In genomic region chr11:48815851-48816250, GRCm38 (mm10) we compare ENCODE assay signal across 8 mouse cellular contexts. TPM values are rescaled to one million over a fixed set of nuclear protein-coding genes. Genes with fewer than 3 reads are reported as not detected.
DNase-seq lines count a peak whose midpoint lies in the region; ATAC-seq and TF ChIP-seq lines count a peak whose summit lies in the region.

No protein-coding gene starts in this region.

- H3K4me1 ChIP-seq in heart, embryonic 13.5 days = peaks cover 28% of the 10 kb centered on the region
- H3K4me1 ChIP-seq in G1E (ENCODE audit: insufficient read depth, low read depth, low read length) = peaks cover 73% of the 10 kb centered on the region
- peaks cover 12% of the 10 kb centered on the region; the same call in 1 of the 2 replicates for H3K4me1 ChIP-seq in forebrain, postnatal 0 days (ENCODE audit: insufficient read depth)

- no peak for ATAC-seq in heart, embryonic 13.5 days (ENCODE audit: extremely low read depth, insufficient number of reproducible peaks, low FRiP score, low TSS enrichment)
- ATAC-seq in G1E (ENCODE audit: extremely low read depth, insufficient number of reproducible peaks, low FRiP score, poor library complexity, severe bottlenecking) = no peak
- ATAC-seq in forebrain, postnatal 0 days = no peak
- no peak for ATAC-seq in megakaryocyte progenitor cell, adult 5-6 weeks (replicated peaks; ENCODE audit: poor library complexity)

- DNase-seq in heart, postnatal 36 days = no peak
- DNase-seq in G1E (ENCODE audit: low spot score) = no peak
- no peak for DNase-seq in forebrain, postnatal 0 days
- no peak for DNase-seq in spleen, postnatal 10 days (ENCODE audit: low spot score in 2 of 2)
- DNase-seq in embryo, embryonic 11 days = no peak

- intact Hi-C loops in heart, postnatal 36 days (cut with DNase I) = loop anchor here (1.0 kb wide), 1 partner anchor 16 kb away; the partner anchor contains the start of gene Rack1

- peaks cover 45% of the 10 kb centered on the region for H3K79me2 ChIP-seq in macrophage (ENCODE audit: inconsistent target)

- H3K27me3 ChIP-seq in heart, embryonic 13.5 days (replicated peaks) = no peaks in the 10 kb centered on the region
- H3K27me3 ChIP-seq in G1E (ENCODE audit: insufficient read depth, low read length) = no peaks in the 10 kb centered on the region
- H3K27me3 ChIP-seq in forebrain, postnatal 0 days (ENCODE audit: insufficient read depth, low read length) = no peaks in the 10 kb centered on the region

- 74% methylated on average over 16 of the region's 16 CpGs for WGBS in heart, embryonic 13.5 days
- WGBS in forebrain, postnatal 0 days = 78% methylated on average over 16 of the region's 16 CpGs
- 55% methylated on average over 13 of the region's 16 CpGs for WGBS in macrophage (ENCODE audit: missing documents)

- peaks cover 48% of the 10 kb centered on the region for H3K36me3 ChIP-seq in heart, embryonic 13.5 days
- H3K36me3 ChIP-seq in G1E (replicated peaks) (peaks cover 52% of the 10 kb centered on the region), macrophage (ENCODE audit: inconsistent target) (peaks cover 10% of the 10 kb centered on the region)
- H3K36me3 ChIP-seq in forebrain, postnatal 0 days (ENCODE audit: insufficient read depth) = peaks cover 29% of the 10 kb centered on the region

- H3K27ac ChIP-seq in heart, embryonic 13.5 days (replicated peaks) = 0 out of 2 replicates have a peak overlapping the region, but pooled peaks have one; percentile 99
- 0 out of 2 replicates have a peak overlapping the region, but pooled peaks have one; percentile 93 for H3K27ac ChIP-seq in forebrain, postnatal 0 days (ENCODE audit: low read depth, low read length)
- peak overlapping the region; percentile 86 for H3K27ac ChIP-seq in macrophage

- peak overlapping the region; percentile 80 for H3K4me3 ChIP-seq in heart, embryonic 13.5 days
- H3K4me3 ChIP-seq in G1E (ENCODE audit: low read depth, low read length) = peak overlapping the region; percentile 99
- peak overlapping the region; percentile 88 for H3K4me3 ChIP-seq in forebrain, postnatal 0 days (ENCODE audit: low read depth, low read length)
- peak overlapping the region; percentile 67 for H3K4me3 ChIP-seq in macrophage (ENCODE audit: inconsistent target)

- H3K9me3 ChIP-seq in heart, embryonic 13.5 days = no peaks in the 10 kb centered on the region
- no peaks in the 10 kb centered on the region for H3K9me3 ChIP-seq in G1E (replicated peaks)
- no peaks in the 10 kb centered on the region for H3K9me3 ChIP-seq in forebrain, postnatal 0 days (ENCODE audit: low read length)

- no peak for TF ChIP-seq CTCF in G1E (IDR thresholded peaks at IDR 0.05; ENCODE audit: low read depth, low read length)
- TF ChIP-seq CTCF in forebrain, postnatal 0 days (IDR thresholded peaks at IDR 0.05; ENCODE audit: low read depth) = no peak

- H3K9ac ChIP-seq in heart, embryonic 13.5 days = peak overlapping the region; percentile 96
- H3K9ac ChIP-seq in forebrain, postnatal 0 days = peak overlapping the region; percentile 75

- H3K4me2 ChIP-seq in heart, embryonic 13.5 days = peak overlapping the region; percentile 94
- peak overlapping the region; percentile 86 for H3K4me2 ChIP-seq in forebrain, postnatal 0 days (ENCODE audit: low read depth)

RNA-seq across cellular contexts. Expression of gene Trim41, which starts 1.3 kb away (rescaled TPM):
- polyA plus RNA-seq in heart, embryonic 13.5 days (2015; fragmentation: Nextera tagmentation; extraction: Ambion mirVana) = 3.2 TPM in 2 replicates
- total RNA-seq in heart, postnatal 36 days (2021) = 10 to 100 TPM; 21.0 to 22.7 TPM
- total RNA-seq in G1E (2014; fragmentation: Nextera tagmentation) (13.8 and 20.2 TPM in 2 replicates), G1E (2017) (55.5 and 56.5 TPM in 2 replicates)
- polyA plus RNA-seq in G1E (2012) (50.4 and 56.6 TPM in 2 replicates), macrophage (2018) (40.1 to 48.8 TPM (median 47.2 TPM) in 3 replicates)
- total RNA-seq in forebrain, postnatal 0 days (2014; rRNA removed) = 42.2 and 47.1 TPM in 2 replicates
- 4.4 TPM in 2 replicates for polyA plus RNA-seq in forebrain, postnatal 0 days (2015; fragmentation: Nextera tagmentation; extraction: Ambion mirVana)
- total RNA-seq in macrophage (2018; cell fraction: chromatin; rRNA removed) = 100 to 1,000 TPM in 17 of 26 experiments, 10 to 100 TPM in 9; 20.6 to 250 (median 130) TPM
- 10 to 100 TPM; 16.9 to 87.7 (median 65.3) TPM for total RNA-seq in macrophage (2018; cell fraction: cytosol; rRNA removed)
- total RNA-seq in macrophage (2018; cell fraction: nucleus; rRNA removed) = 100 to 1,000 TPM in 10 of 26 experiments, 10 to 100 TPM in 16; 25.6 to 136 (median 96.6) TPM
- total RNA-seq in megakaryocyte progenitor cell, adult 5-6 weeks (2015) = 11.7 and 12.6 TPM in 2 replicates
- total RNA-seq in megakaryocyte progenitor cell, adult 5-6 weeks (2017) = 63.3 and 72.7 TPM in 2 replicates

RNA-seq across cellular contexts. Expression of gene Trim7, which starts 10.1 kb away (rescaled TPM):
- polyA plus RNA-seq in heart, embryonic 13.5 days (2015; fragmentation: Nextera tagmentation; extraction: Ambion mirVana) = 0.56 and 0.88 TPM in 2 replicates
- total RNA-seq in heart, postnatal 36 days (2021) = 10 to 100 TPM; 17.8 to 26.2 TPM
- 1.2 and 4.0 TPM in 2 replicates for total RNA-seq in G1E (2014; fragmentation: Nextera tagmentation)
- total RNA-seq in G1E (2017) = 2.3 and 3.0 TPM in 2 replicates
- 0.59 and 0.67 TPM in 2 replicates for polyA plus RNA-seq in G1E (2012)
- total RNA-seq in forebrain, postnatal 0 days (2014; rRNA removed) = 5.6 and 9.5 TPM in 2 replicates
- polyA plus RNA-seq in forebrain, postnatal 0 days (2015; fragmentation: Nextera tagmentation; extraction: Ambion mirVana) = 1.9 and 2.5 TPM in 2 replicates
- 10 to 100 TPM in 12 of 26 experiments, 1 to 10 TPM in 14; 2.1 to 26.6 (median 9.3) TPM for total RNA-seq in macrophage (2018; cell fraction: chromatin; rRNA removed)
- 1 to 10 TPM in 20 of 26 experiments, under 1 TPM in 6; 0.29 to 2.5 (median 1.3) TPM for total RNA-seq in macrophage (2018; cell fraction: cytosol; rRNA removed)
- 10 to 100 TPM in 3 of 26 experiments, 1 to 10 TPM in 23; 1.7 to 11.6 (median 5.5) TPM for total RNA-seq in macrophage (2018; cell fraction: nucleus; rRNA removed)
- polyA plus RNA-seq in macrophage (2018) = 1.1 to 1.4 TPM (median 1.2 TPM) in 3 replicates
- 0.12 and 0.32 TPM in 2 replicates for total RNA-seq in megakaryocyte progenitor cell, adult 5-6 weeks (2015)
- total RNA-seq in megakaryocyte progenitor cell, adult 5-6 weeks (2017) = 0.51 and 3.5 TPM in 2 replicates

RNA-seq across cellular contexts. Expression of gene Gm12184, which starts 10.6 kb away (rescaled TPM):
- 0.53 and 1.2 TPM in 2 replicates for polyA plus RNA-seq in heart, embryonic 13.5 days (2015; fragmentation: Nextera tagmentation; extraction: Ambion mirVana)
- total RNA-seq in heart, postnatal 36 days (2021) = 1 to 10 TPM; 3.5 to 3.9 TPM
- total RNA-seq in G1E (2014; fragmentation: Nextera tagmentation) (22.1 and 22.5 TPM in 2 replicates), G1E (2017) (15.3 and 16.3 TPM in 2 replicates)
- polyA plus RNA-seq in G1E (2012) (47.2 and 49.5 TPM in 2 replicates), macrophage (2018) (0.75 to 2.7 TPM (median 1.7 TPM) in 3 replicates)
- total RNA-seq in forebrain, postnatal 0 days (2014; rRNA removed) = 8.0 and 9.3 TPM in 2 replicates
- polyA plus RNA-seq in forebrain, postnatal 0 days (2015; fragmentation: Nextera tagmentation; extraction: Ambion mirVana) = 3.7 and 5.0 TPM in 2 replicates
- total RNA-seq in macrophage (2018; cell fraction: chromatin; rRNA removed) = 1 to 10 TPM in 4 of 26 experiments, under 1 TPM in 1, not detected in 21; 0.98 to 1.4 (median 1.3) TPM
- 1 to 10 TPM in 21 of 26 experiments, under 1 TPM in 5; 0.47 to 2.3 (median 1.5) TPM for total RNA-seq in macrophage (2018; cell fraction: cytosol; rRNA removed)
- total RNA-seq in macrophage (2018; cell fraction: nucleus; rRNA removed) = 1 to 10 TPM in 3 of 26 experiments, under 1 TPM in 10, not detected in 13; 0.40 to 5.6 (median 0.67) TPM
- total RNA-seq in megakaryocyte progenitor cell, adult 5-6 weeks (2015) = 4.6 and 6.8 TPM in 2 replicates
- 14.6 and 22.1 TPM in 2 replicates for total RNA-seq in megakaryocyte progenitor cell, adult 5-6 weeks (2017)

RNA-seq across cellular contexts. Expression of gene Rack1, which starts 15.7 kb away (rescaled TPM):
- polyA plus RNA-seq in heart, embryonic 13.5 days (2015; fragmentation: Nextera tagmentation; extraction: Ambion mirVana) = 444 and 458 TPM in 2 replicates
- total RNA-seq in heart, postnatal 36 days (2021) = 100 to 1,000 TPM; 385 to 411 TPM
- 2,186 and 2,188 TPM in 2 replicates for total RNA-seq in G1E (2014; fragmentation: Nextera tagmentation)
- total RNA-seq in G1E (2017) = 1,964 and 2,298 TPM in 2 replicates
- polyA plus RNA-seq in G1E (2012) = 2,955 and 7,700 TPM in 2 replicates
- 1,021 and 1,323 TPM in 2 replicates for total RNA-seq in forebrain, postnatal 0 days (2014; rRNA removed)
- 368 and 466 TPM in 2 replicates for polyA plus RNA-seq in forebrain, postnatal 0 days (2015; fragmentation: Nextera tagmentation; extraction: Ambion mirVana)
- total RNA-seq in macrophage (2018; cell fraction: chromatin; rRNA removed) = 100 to 1,000 TPM in 23 of 26 experiments, 10 to 100 TPM in 3; 65.6 to 268 (median 152) TPM
- total RNA-seq in macrophage (2018; cell fraction: cytosol; rRNA removed) = 100 to 1,000 TPM; 274 to 584 (median 379) TPM
- total RNA-seq in macrophage (2018; cell fraction: nucleus; rRNA removed) = 100 to 1,000 TPM; 112 to 309 (median 144) TPM
- 321 to 741 TPM (median 672 TPM) in 3 replicates for polyA plus RNA-seq in macrophage (2018)
- 3,057 and 3,071 TPM in 2 replicates for total RNA-seq in megakaryocyte progenitor cell, adult 5-6 weeks (2015)
- 1,485 and 1,729 TPM in 2 replicates for total RNA-seq in megakaryocyte progenitor cell, adult 5-6 weeks (2017)

RNA-seq across cellular contexts. Expression of gene Irgm1, which starts 55.6 kb away (rescaled TPM):
- polyA plus RNA-seq in heart, embryonic 13.5 days (2015; fragmentation: Nextera tagmentation; extraction: Ambion mirVana) = 8.4 and 10.6 TPM in 2 replicates
- 10 to 100 TPM; 12.5 to 13.5 TPM for total RNA-seq in heart, postnatal 36 days (2021)
- total RNA-seq in G1E (2014; fragmentation: Nextera tagmentation) (39.3 and 44.2 TPM in 2 replicates), G1E (2017) (73.5 and 75.4 TPM in 2 replicates)
- polyA plus RNA-seq in G1E (2012) (2.3 and 2.9 TPM in 2 replicates), macrophage (2018) (118 to 323 TPM (median 130 TPM) in 3 replicates)
- total RNA-seq in forebrain, postnatal 0 days (2014; rRNA removed) = 3.0 and 6.7 TPM in 2 replicates
- 3.5 and 4.9 TPM in 2 replicates for polyA plus RNA-seq in forebrain, postnatal 0 days (2015; fragmentation: Nextera tagmentation; extraction: Ambion mirVana)
- total RNA-seq in macrophage (2018; cell fraction: chromatin; rRNA removed) = 100 to 1,000 TPM in 15 of 26 experiments, 10 to 100 TPM in 11; 20.5 to 641 (median 175) TPM
- 100 to 1,000 TPM; 128 to 783 (median 543) TPM for total RNA-seq in macrophage (2018; cell fraction: cytosol; rRNA removed)
- total RNA-seq in macrophage (2018; cell fraction: nucleus; rRNA removed) = 100 to 1,000 TPM in 18 of 26 experiments, 10 to 100 TPM in 8; 75.1 to 591 (median 408) TPM
- total RNA-seq in megakaryocyte progenitor cell, adult 5-6 weeks (2015) = 44.1 and 45.1 TPM in 2 replicates
- total RNA-seq in megakaryocyte progenitor cell, adult 5-6 weeks (2017) = 32.4 and 34.9 TPM in 2 replicates
